Mouse (Mus musculus) ES-Bruce4 (cell line): ENCODE results near the gene Gpr37l1.

ENCODE experiments used
- CTCF ChIP-seq: IDR thresholded peaks from one replicate; pipeline ENCODE4 v1.8.1; 2011; ENCODE audit warnings: low read depth, low read length
- EP300 ChIP-seq: IDR thresholded peaks from 2 replicates; pipeline ENCODE4 v1.6.1; 2011; ENCODE audit warnings: low read depth, low read length; ENCODE audit not compliant: insufficient read depth
- POLR2A ChIP-seq: IDR thresholded peaks from one replicate; pipeline ENCODE4 v1.8.1; 2011; ENCODE audit warnings: low read length; ENCODE audit not compliant: insufficient read depth

DNA sequence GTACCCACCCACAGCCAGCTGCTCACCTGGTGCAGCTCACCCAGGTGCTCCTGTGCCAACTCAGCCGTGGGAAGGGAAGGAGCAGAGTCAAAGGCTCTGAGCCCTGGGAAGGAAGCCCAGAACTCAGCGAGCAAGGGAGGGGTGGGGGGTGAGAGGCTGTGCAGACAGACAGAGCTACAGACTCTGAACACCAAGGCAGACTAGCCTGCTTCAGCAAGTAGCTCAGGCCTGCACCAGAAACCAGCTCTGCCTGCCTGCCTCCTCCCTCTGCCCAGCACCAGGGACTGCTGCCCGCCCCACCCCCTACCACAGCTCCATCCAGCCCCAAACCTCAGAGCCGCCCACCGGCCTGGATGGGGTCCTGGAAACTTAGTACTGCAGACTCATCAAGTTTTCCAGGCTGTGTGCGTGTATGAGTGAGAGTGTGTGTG lies 39.5 kb downstream of the Gpr37l1 start:
- TF ChIP-seq POLR2A (no peak), CTCF (no peak), EP300 (no peak)
